Mouse (Mus musculus) embryonic facial prominence, embryonic 13.5 days (tissue): ENCODE results near the gene Dnaic1. TPM values are rescaled to one million over a fixed set of nuclear protein-coding genes. Genes with fewer than 3 reads are reported as not detected.

ENCODE experiments used
- ATAC-seq: fragments of 200-750 bp; cut with Nextera tagmentation; 2 replicates; pipeline ENCODE4 v1.8.0; 2017; ENCODE audit warnings: low read depth; ENCODE audit not compliant: insufficient number of reproducible peaks, insufficient read depth, low FRiP score, low TSS enrichment
- H3K27ac ChIP-seq: fragments of 300-500 bp; sonication (generic); 2 replicates; pipeline ENCODE4 v1.5.1; 2015; ENCODE audit warnings: moderate library complexity, mild to moderate bottlenecking, inconsistent platforms
- H3K27me3 ChIP-seq: fragments of 300-500 bp; sonication (generic); 2 replicates; pipeline ENCODE4 v1.6.1; 2015; ENCODE audit warnings: mild to moderate bottlenecking, inconsistent platforms
- H3K36me3 ChIP-seq: fragments of 300-500 bp; sonication (generic); 2 replicates; pipeline ENCODE4 v1.6.1; 2015; ENCODE audit warnings: mild to moderate bottlenecking, inconsistent platforms
- H3K4me1 ChIP-seq: fragments of 300-500 bp; sonication (generic); 2 replicates; pipeline ENCODE4 v1.6.1; 2015; ENCODE audit warnings: inconsistent platforms
- H3K4me2 ChIP-seq: fragments of 300-500 bp; sonication (generic); 2 replicates; pipeline ENCODE4 v1.6.1; 2015; ENCODE audit warnings: moderate library complexity, mild to moderate bottlenecking, inconsistent platforms
- H3K4me3 ChIP-seq: fragments of 300-500 bp; sonication (generic); 2 replicates; pipeline ENCODE4 v1.5.1; 2015; ENCODE audit warnings: mild to moderate bottlenecking, inconsistent platforms
- H3K9ac ChIP-seq: fragments of 300-500 bp; sonication (generic); 2 replicates; pipeline ENCODE4 v1.6.1; 2015; ENCODE audit warnings: mild to moderate bottlenecking, inconsistent platforms
- H3K9me3 ChIP-seq: fragments of 300-500 bp; sonication (generic); 2 replicates; pipeline ENCODE4 v1.6.1; 2016; ENCODE audit warnings: inconsistent platforms
- WGBS: fragments of 180-500 bp; shearing (Covaris S2); methylation state at CpG from one replicate; pipeline ENCODE4 v1.1.7; 2015; ENCODE audit warnings: mixed read lengths; 5-methylcytosine and 5-hydroxymethylcytosine counted together
- polyA plus RNA-seq: library from polyadenylated mRNA; unstranded; fragments of >200 nt; fragmentation: Nextera tagmentation; extraction: Ambion mirVana; gene quantifications from 2 replicates; pipeline ENCODE4 v1.2.1, GENCODE M21; 2015

The Dnaic1 gene
- polyA plus RNA-seq, 1 experiment from 2014 or later = 1.3 TPM

- Histone ChIP-seq H3K27me3 (peaks cover 16% of the 10 kb centered on the region), H3K27ac (peak overlapping the region; percentile 22; the same call in 1 of the 2 replicates)
Measured at GRCm38 (mm10) chr4:41636882-41637635, 67.5 kb downstream of the Dnaic1 start.

GRCm38 (mm10) chr4:41638186-41638731 is 68.7 kb downstream of the Dnaic1 start:
- peak overlapping the region; percentile 85; the same call in 1 of the 2 replicates for H3K4me2 ChIP-seq
- no peak overlapping the region for H3K27ac ChIP-seq
- 0 out of 2 replicates have a peak overlapping the region, but pooled peaks have one; percentile 11 for H3K9ac ChIP-seq
- H3K4me3 ChIP-seq = no peak overlapping the region
- H3K36me3 ChIP-seq = no peaks in the 10 kb centered on the region
- H3K27me3 ChIP-seq = peaks cover 16% of the 10 kb centered on the region
- H3K9me3 ChIP-seq = no peaks in the 10 kb centered on the region
- no peak for ATAC-seq
- H3K4me1 ChIP-seq = peaks cover 45% of the 10 kb centered on the region
- 91% methylated on average over 10 of the region's 10 CpGs for WGBS

More at GRCm38 (mm10) chr4:41636882-41637635, 67.5 kb downstream of the Dnaic1 start:
- ATAC-seq = no peak
- 80% methylated on average over 10 of the region's 10 CpGs for WGBS
- Histone ChIP-seq H3K9ac (no peak overlapping the region), H3K4me3 (no peak overlapping the region), H3K36me3 (no peaks in the 10 kb centered on the region), H3K4me1 (peaks cover 55% of the 10 kb centered on the region), H3K4me2 (no peak overlapping the region), H3K9me3 (no peaks in the 10 kb centered on the region)

DNA sequence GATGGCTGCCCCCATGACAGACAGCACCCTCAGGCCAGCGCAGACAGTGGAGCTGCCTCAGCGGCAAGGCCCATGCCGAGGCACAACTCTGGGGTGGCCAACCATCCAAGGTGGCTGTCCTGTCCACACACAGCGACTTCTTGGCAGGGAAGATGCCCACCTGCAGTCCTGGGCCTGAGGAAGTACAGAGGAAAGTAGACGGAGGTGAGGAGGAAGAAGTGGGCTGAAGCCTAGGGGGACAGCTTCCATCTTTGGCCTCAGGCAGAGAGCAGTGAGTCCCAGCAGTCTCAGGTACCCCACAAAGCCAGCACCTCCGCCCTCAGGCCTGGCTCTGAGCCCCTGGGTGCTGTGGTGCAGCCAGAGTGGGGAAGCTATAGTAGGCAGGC is 69.2 kb downstream of the Dnaic1 start:
- no peaks in the 10 kb centered on the region for H3K9me3 ChIP-seq
- H3K4me3 ChIP-seq = peak overlapping the region; percentile 65
- H3K9ac ChIP-seq = 0 out of 2 replicates have a peak overlapping the region, but pooled peaks have one; percentile 89
- H3K4me1 ChIP-seq = peaks cover 45% of the 10 kb centered on the region
- WGBS = 68% methylated on average over 6 of the region's 6 CpGs
- ATAC-seq = no peak
- H3K27ac ChIP-seq = no peak overlapping the region
- no peaks in the 10 kb centered on the region for H3K36me3 ChIP-seq
- H3K27me3 ChIP-seq = peaks cover 16% of the 10 kb centered on the region
- peak overlapping the region; percentile 85 for H3K4me2 ChIP-seq

GRCm38 (mm10) chr4:41639214-41639841 is 69.8 kb downstream of the Dnaic1 start:
- Histone ChIP-seq H3K9me3 (no peaks in the 10 kb centered on the region), H3K27ac (peak overlapping the region; percentile 55)

DNA sequence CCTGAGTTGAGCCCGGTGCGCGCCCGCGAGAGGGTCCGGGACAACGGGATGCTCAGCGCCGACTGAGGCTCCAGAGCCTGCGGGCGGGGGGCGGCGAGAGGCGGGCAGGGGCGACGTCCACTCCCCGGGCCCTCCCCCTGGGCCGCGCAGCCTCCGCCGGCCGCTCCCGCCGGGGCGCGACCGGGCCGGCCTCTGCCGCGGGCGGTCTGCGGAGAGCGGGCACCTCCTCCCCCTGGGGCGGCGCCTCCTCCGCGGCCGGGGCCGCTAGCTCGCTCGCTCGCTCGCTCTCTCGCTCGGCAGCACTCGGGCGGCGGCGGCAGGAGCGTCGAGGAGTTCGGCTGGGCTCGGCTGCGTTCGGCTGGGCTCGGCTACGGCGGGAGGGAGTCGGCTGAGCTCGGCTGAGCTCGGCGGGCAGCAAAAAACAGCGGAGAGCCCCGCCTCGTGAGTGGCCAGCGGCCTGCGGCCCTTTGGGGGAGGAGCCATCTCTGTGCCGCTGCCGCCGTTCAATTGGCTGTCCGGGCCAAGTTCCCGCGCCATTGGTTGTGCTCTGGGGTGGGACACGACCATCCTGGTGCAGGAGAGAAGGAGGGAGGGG is 70.4 kb downstream of the Dnaic1 start, which contains the start of gene Enho:
Gene Enho (minus strand): TSS at position 412 of the 595 bp plus-strand sequence.
- Histone ChIP-seq H3K36me3 (no peaks in the 10 kb centered on the region), H3K4me1 (peaks cover 43% of the 10 kb centered on the region), H3K27me3 (peaks cover 16% of the 10 kb centered on the region), H3K4me3 (peak within 1 kb of the TSS; percentile 65), H3K4me2 (peak within 1 kb of the TSS; percentile 85), H3K27ac (peak within 1 kb of the TSS; percentile 55), H3K9ac (peak within 1 kb of the TSS; percentile 89), H3K9me3 (no peaks in the 10 kb centered on the region)
- peak; percentile 78 for ATAC-seq
- under 1% methylated on average over 72 of the region's 74 CpGs for WGBS

More at GRCm38 (mm10) chr4:41639214-41639841, 69.8 kb downstream of the Dnaic1 start:
- peaks cover 43% of the 10 kb centered on the region for H3K4me1 ChIP-seq
- H3K4me2 ChIP-seq = peak overlapping the region; percentile 85
- H3K36me3 ChIP-seq = no peaks in the 10 kb centered on the region
- H3K27me3 ChIP-seq = peaks cover 16% of the 10 kb centered on the region
- WGBS = 12% methylated on average over 10 of the region's 10 CpGs
- peak overlapping the region; percentile 65 for H3K4me3 ChIP-seq
- H3K9ac ChIP-seq = peak overlapping the region; percentile 89
- no peak for ATAC-seq

- Histone ChIP-seq H3K4me3 (no peak overlapping the region), H3K27me3 (peaks cover 16% of the 10 kb centered on the region), H3K9ac (no peak overlapping the region), H3K4me2 (no peak overlapping the region), H3K36me3 (no peaks in the 10 kb centered on the region), H3K9me3 (no peaks in the 10 kb centered on the region), H3K27ac (no peak overlapping the region), H3K4me1 (peaks cover 30% of the 10 kb centered on the region)
- WGBS = 58% methylated on average over 6 of the region's 6 CpGs
- ATAC-seq = no peak
Measured at GRCm38 (mm10) chr4:41641199-41641822, 71.7 kb downstream of the Dnaic1 start.

- 30% methylated on average over 5 of the region's 5 CpGs for WGBS
- H3K9ac ChIP-seq = no peak overlapping the region
- no peak overlapping the region for H3K4me2 ChIP-seq
- H3K9me3 ChIP-seq = no peaks in the 10 kb centered on the region
- no peak overlapping the region for H3K27ac ChIP-seq
- no peak overlapping the region for H3K4me3 ChIP-seq
- H3K36me3 ChIP-seq = no peaks in the 10 kb centered on the region
- no peak for ATAC-seq
- no peaks in the 10 kb centered on the region for H3K27me3 ChIP-seq
- H3K4me1 ChIP-seq = peaks cover 5% of the 10 kb centered on the region; the same call in 1 of the 2 replicates
Measured at GRCm38 (mm10) chr4:41645488-41645887, 75.9 kb downstream of the Dnaic1 start.

GRCm38 (mm10) chr4:41648157-41648556 is 78.6 kb downstream of the Dnaic1 start:
- H3K27ac ChIP-seq = no peak overlapping the region
- H3K36me3 ChIP-seq = no peaks in the 10 kb centered on the region
- H3K4me2 ChIP-seq = no peak overlapping the region
- no peaks in the 10 kb centered on the region for H3K27me3 ChIP-seq
- no peak overlapping the region for H3K9ac ChIP-seq
- no peaks in the 10 kb centered on the region for H3K9me3 ChIP-seq
- 28% methylated on average over 4 of the region's 4 CpGs for WGBS
- H3K4me3 ChIP-seq = no peak overlapping the region
- peaks cover 5% of the 10 kb centered on the region; the same call in 1 of the 2 replicates for H3K4me1 ChIP-seq
- no peak for ATAC-seq

DNA sequence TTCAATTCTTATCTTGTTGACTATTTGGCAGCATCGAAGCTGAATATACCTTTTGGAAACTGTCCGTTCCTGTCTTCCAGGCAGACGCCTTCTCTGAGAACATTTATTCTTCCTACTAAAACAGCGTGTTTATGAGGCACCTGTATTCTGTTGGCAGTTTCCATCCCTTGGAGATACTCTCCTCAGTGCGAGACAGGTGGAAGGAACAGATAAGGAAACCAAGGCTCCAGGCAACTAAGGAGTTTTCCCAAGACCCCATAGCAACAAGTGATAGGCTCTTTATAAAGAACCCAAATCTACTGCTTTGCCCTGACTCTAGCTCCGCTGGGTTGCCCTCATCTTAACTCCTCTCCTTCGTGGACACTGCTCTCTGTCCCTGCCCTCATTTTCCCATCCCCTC is 79.1 kb downstream of the Dnaic1 start:
- Histone ChIP-seq H3K4me2 (no peak overlapping the region), H3K36me3 (no peaks in the 10 kb centered on the region), H3K9ac (no peak overlapping the region), H3K9me3 (no peaks in the 10 kb centered on the region), H3K27ac (no peak overlapping the region), H3K4me3 (no peak overlapping the region), H3K4me1 (peaks cover 9% of the 10 kb centered on the region; the same call in 1 of the 2 replicates), H3K27me3 (no peaks in the 10 kb centered on the region)
- no peak for ATAC-seq
- WGBS = 68% methylated on average over 7 of the region's 7 CpGs

DNA sequence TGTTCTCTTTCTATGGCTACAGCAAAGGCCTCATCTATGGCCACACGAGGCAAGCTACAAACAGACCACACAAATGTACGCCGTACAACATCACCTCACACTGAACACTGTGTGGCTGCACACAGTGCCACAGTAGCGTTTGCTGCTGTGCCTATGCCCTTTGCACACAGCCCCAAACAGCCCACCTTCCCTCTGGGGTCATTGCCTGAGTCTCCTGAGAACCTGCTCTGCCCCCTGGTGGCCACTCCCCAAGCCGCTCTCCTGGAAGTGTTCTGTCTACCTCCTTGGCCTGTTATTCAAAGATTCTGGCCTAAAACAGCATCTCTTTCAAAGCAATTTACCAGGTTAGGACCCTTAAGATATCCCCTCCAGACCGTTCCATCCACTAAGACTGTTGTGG is 83.7 kb downstream of the Dnaic1 start:
- no peak overlapping the region for H3K4me3 ChIP-seq
- H3K4me2 ChIP-seq = no peak overlapping the region
- 39% methylated on average over 6 of the region's 6 CpGs for WGBS
- no peak for ATAC-seq
- H3K27me3 ChIP-seq = peaks cover 6% of the 10 kb centered on the region; the same call in 1 of the 2 replicates
- no peaks in the 10 kb centered on the region for H3K9me3 ChIP-seq
- no peak overlapping the region for H3K27ac ChIP-seq
- H3K36me3 ChIP-seq = peaks cover 10% of the 10 kb centered on the region
- peaks cover 23% of the 10 kb centered on the region for H3K4me1 ChIP-seq
- H3K9ac ChIP-seq = 0 out of 2 replicates have a peak overlapping the region, but pooled peaks have one; percentile 28

DNA sequence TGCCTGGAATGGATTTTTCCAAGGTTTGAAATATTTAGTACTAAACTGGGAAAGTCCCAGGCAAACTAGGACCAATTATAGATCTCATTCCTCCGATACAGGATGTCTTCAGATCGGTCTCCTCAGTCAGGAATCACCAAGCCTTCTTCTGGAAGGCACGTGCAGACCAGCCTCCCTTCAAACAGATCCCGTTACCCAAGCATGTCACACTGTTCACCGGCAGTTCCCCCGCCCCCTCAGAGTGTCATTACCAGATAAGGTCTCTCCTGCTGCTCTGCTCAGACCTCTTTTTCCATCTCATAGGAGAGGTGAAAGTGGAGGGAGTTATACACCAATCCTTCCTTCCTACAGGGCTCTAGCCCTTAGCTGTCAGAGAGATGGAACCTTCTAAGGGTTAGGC is 84.2 kb downstream of the Dnaic1 start:
- no peak overlapping the region for H3K27ac ChIP-seq
- peaks cover 6% of the 10 kb centered on the region; the same call in 1 of the 2 replicates for H3K27me3 ChIP-seq
- peaks cover 10% of the 10 kb centered on the region for H3K36me3 ChIP-seq
- H3K9me3 ChIP-seq = no peaks in the 10 kb centered on the region
- ATAC-seq = no peak
- H3K4me1 ChIP-seq = peaks cover 27% of the 10 kb centered on the region
- no peak overlapping the region for H3K4me2 ChIP-seq
- no peak overlapping the region for H3K4me3 ChIP-seq
- WGBS = 51% methylated on average over 6 of the region's 6 CpGs
- H3K9ac ChIP-seq = no peak overlapping the region
